Mouse (Mus musculus) kidney, adult 8-10 months (tissue): ENCODE results near the gene Gm11397.
"Not testable (repeated sequence)": the region's sequence is repeated elsewhere in the genome, so short reads cannot be mapped to it uniquely, and the experiment has no call there.

Experiments
- DNase-seq, 2 experiments: peaks; one replicate each; pipeline ENCODE4 v3.0.0; 2022

Gene Gm11397

GRCm38 (mm10) chr13:33395461-33395860 is at the start of gene Gm11397:
Gm11397 (plus strand) TSS chr13:33395761.
- not testable (repeated sequence) for DNase-seq

- DNase-seq: not testable (repeated sequence)
Measured at GRCm38 (mm10) chr13:33356666-33357065, 38.9 kb upstream of the Gm11397 start.

- DNase-seq: not testable (repeated sequence)
Measured at GRCm38 (mm10) chr13:33432714-33433113, 37.2 kb downstream of the Gm11397 start.
